Mouse (Mus musculus) MEL-GATA-1-ER (cell line): ENCODE measurements around the gene Gm15127.
"Not testable (repeated sequence)": the region's sequence is repeated elsewhere in the genome, so short reads cannot be mapped to it uniquely, and the experiment has no call there.

Experiments used
- DNase-seq: peaks from one replicate; pipeline ENCODE4 v3.0.0-alpha.2; 2012; ENCODE audit warnings: low read depth; ENCODE audit errors: extremely low read depth

Gene Gm15127

GRCm38 (mm10) chrX:148663298-148663697 lies at the start of gene Gm15127:
Gene Gm15127 (plus strand): TSS chrX:148663598.
- not testable (repeated sequence) for DNase-seq

- not testable (repeated sequence) for DNase-seq
These were observed 48.3 kb upstream of the Gm15127 start, which contains the start of gene Gm8334 for GRCm38 (mm10) chrX:148615053-148615452. Gene Gm8334 (minus strand): TSS chrX:148615153.

GRCm38 (mm10) chrX:148676290-148676689 lies 12.9 kb downstream of the Gm15127 start:
- not testable (repeated sequence) for DNase-seq
